Mouse (Mus musculus) stomach, postnatal 0 days (tissue): ENCODE measurements around the gene Rrn3. TPM values are rescaled to one million over a fixed set of nuclear protein-coding genes. Genes with fewer than 3 reads are reported as not detected.
"Not testable (repeated sequence)": the region's sequence is repeated elsewhere in the genome, so short reads cannot be mapped to it uniquely, and the experiment has no call there.

ENCODE experiments used
- ATAC-seq: fragments of 200-750 bp; cut with Nextera tagmentation; 2 replicates; pipeline ENCODE4 v1.8.0; 2017; ENCODE audit not compliant: low FRiP score, low TSS enrichment
- DNase-seq: peaks from one replicate; pipeline ENCODE4 v3.0.0-alpha.2; 2016; ENCODE audit warnings: low spot score
- H3K27ac ChIP-seq: fragments of 300-500 bp; sonication (generic); replicated peaks from 2 replicates; pipeline ENCODE4 v1.5.1; 2014; ENCODE audit warnings: mild to moderate bottlenecking, control low read depth
- H3K27me3 ChIP-seq: fragments of 300-500 bp; sonication (generic); 2 replicates; pipeline ENCODE4 v1.6.1; 2014; ENCODE audit warnings: low read length; ENCODE audit not compliant: control insufficient read depth, insufficient read depth
- H3K36me3 ChIP-seq: fragments of 300-500 bp; sonication (generic); 2 replicates; pipeline ENCODE4 v1.6.1; 2014; ENCODE audit warnings: low read length, mixed read lengths; ENCODE audit not compliant: control insufficient read depth, insufficient read depth
- H3K4me1 ChIP-seq: fragments of 300-500 bp; sonication (generic); replicated peaks from 2 replicates; pipeline ENCODE4 v1.6.1; 2014; ENCODE audit warnings: antibody characterized with exemption; ENCODE audit not compliant: control insufficient read depth, insufficient read depth
- H3K4me2 ChIP-seq: fragments of 300-500 bp; sonication (generic); replicated peaks from 2 replicates; pipeline ENCODE4 v1.6.1; 2014; ENCODE audit warnings: low read depth, mild to moderate bottlenecking, control low read depth, moderate library complexity
- H3K4me3 ChIP-seq: fragments of 300-500 bp; sonication (generic); 2 replicates; pipeline ENCODE4 v1.5.1; 2014; ENCODE audit warnings: low read depth, low read length, control low read depth
- H3K9ac ChIP-seq: fragments of 300-500 bp; sonication (generic); 2 replicates; pipeline ENCODE4 v1.6.1; 2014; ENCODE audit warnings: mild to moderate bottlenecking, low read length, control low read depth, mixed read lengths
- H3K9me3 ChIP-seq: fragments of 300-500 bp; sonication (generic); 2 replicates; pipeline ENCODE4 v1.6.1; 2016; ENCODE audit warnings: low read length; ENCODE audit not compliant: control insufficient read depth
- CTCF ChIP-seq: IDR thresholded peaks from 2 replicates; pipeline ENCODE4 v1.5.1; 2016; ENCODE audit warnings: antibody characterized with exemption, low read depth, mild to moderate bottlenecking, moderate library complexity
- EP300 ChIP-seq: optimal IDR thresholded peaks from 2 replicates; pipeline ENCODE3; 2016; ENCODE audit warnings: antibody characterized with exemption
- WGBS: fragments of 180-500 bp; shearing (Covaris S2); extraction: QIAGEN DNeasy Blood & Tissue Kit; methylation state at CpG from one replicate; pipeline ENCODE4 v1.1.7; 2014; 5-methylcytosine and 5-hydroxymethylcytosine counted together
- polyA plus RNA-seq: library from polyadenylated mRNA; unstranded; fragments of >200 nt; fragmentation: Nextera tagmentation; extraction: Ambion mirVana; gene quantifications from 2 replicates; pipeline ENCODE4 v1.2.1, GENCODE M21; 2015

The Rrn3 gene
- polyA plus RNA-seq, 1 experiment from 2014 or later: 34.5 TPM

GRCm38 (mm10) chr16:13754400-13755190 lies 25.9 kb upstream of the Rrn3 start:
- WGBS: under 1% methylated on average over 65 of the region's 65 CpGs
- no peaks in the 10 kb centered on the region for H3K9me3 ChIP-seq
- H3K9ac ChIP-seq: peak overlapping the region; percentile 58
- peak overlapping the region; percentile 64 for H3K4me3 ChIP-seq
- H3K36me3 ChIP-seq: no peaks in the 10 kb centered on the region
- no peak overlapping the region for H3K27ac ChIP-seq
- no peak for TF ChIP-seq CTCF
- no peak for TF ChIP-seq EP300
- H3K4me2 ChIP-seq: peak overlapping the region; percentile 79
- DNase-seq (peak; percentile 98), ATAC-seq (peak; percentile 97)
- no peaks in the 10 kb centered on the region for H3K4me1 ChIP-seq
- H3K27me3 ChIP-seq: no peaks in the 10 kb centered on the region

GRCm38 (mm10) chr16:13757823-13758222 lies 22.7 kb upstream of the Rrn3 start:
- ATAC-seq: no peak
- 98% methylated on average over 2 of the region's 2 CpGs for WGBS

GRCm38 (mm10) chr16:13762807-13763206 lies 17.7 kb upstream of the Rrn3 start:
- H3K36me3 ChIP-seq, H3K4me1 ChIP-seq, H3K9ac ChIP-seq, H3K27ac ChIP-seq, H3K9me3 ChIP-seq, H3K4me2 ChIP-seq, DNase-seq, H3K4me3 ChIP-seq, H3K27me3 ChIP-seq, ATAC-seq: not testable (repeated sequence)
- WGBS: 77% methylated on average over 1 of the region's 1 CpGs

More at GRCm38 (mm10) chr16:13757823-13758222, 22.7 kb upstream of the Rrn3 start:
- Histone ChIP-seq H3K9me3 (no peaks in the 10 kb centered on the region), H3K4me1 (no peaks in the 10 kb centered on the region), H3K4me3 (no peak overlapping the region), H3K36me3 (no peaks in the 10 kb centered on the region), H3K4me2 (no peak overlapping the region), H3K27ac (no peak overlapping the region), H3K9ac (no peak overlapping the region), H3K27me3 (no peaks in the 10 kb centered on the region)
- no peak for TF ChIP-seq EP300
- no peak for TF ChIP-seq CTCF
- DNase-seq: no peak

- ATAC-seq: no peak
- Histone ChIP-seq H3K9me3 (no peaks in the 10 kb centered on the region), H3K4me2 (no peak overlapping the region), H3K4me3 (no peak overlapping the region), H3K9ac (no peak overlapping the region), H3K4me1 (no peaks in the 10 kb centered on the region), H3K36me3 (no peaks in the 10 kb centered on the region), H3K27ac (no peak overlapping the region), H3K27me3 (no peaks in the 10 kb centered on the region)
- no peak for DNase-seq
- TF ChIP-seq EP300 (no peak), CTCF (no peak)
- 84% methylated on average over 3 of the region's 3 CpGs for WGBS
Measured at GRCm38 (mm10) chr16:13764519-13764918, 16.0 kb upstream of the Rrn3 start.

GRCm38 (mm10) chr16:13766367-13766766 lies 14.1 kb upstream of the Rrn3 start:
- Histone ChIP-seq H3K9me3 (no peaks in the 10 kb centered on the region), H3K4me2 (no peak overlapping the region), H3K4me1 (no peaks in the 10 kb centered on the region), H3K36me3 (no peaks in the 10 kb centered on the region), H3K9ac (no peak overlapping the region), H3K27me3 (no peaks in the 10 kb centered on the region), H3K27ac (no peak overlapping the region), H3K4me3 (no peak overlapping the region)
- TF ChIP-seq EP300 (no peak), CTCF (no peak)
- ATAC-seq (no peak), DNase-seq (no peak)

GRCm38 (mm10) chr16:13771603-13772002 lies 8.9 kb upstream of the Rrn3 start:
- not testable (repeated sequence) for H3K9me3 ChIP-seq, H3K4me2 ChIP-seq, H3K4me3 ChIP-seq, H3K36me3 ChIP-seq, H3K9ac ChIP-seq, H3K27ac ChIP-seq, ATAC-seq, H3K4me1 ChIP-seq, H3K27me3 ChIP-seq, DNase-seq
- WGBS: 64% methylated on average over 4 of the region's 4 CpGs

- ATAC-seq, H3K27me3 ChIP-seq, H3K9me3 ChIP-seq, H3K36me3 ChIP-seq, H3K4me2 ChIP-seq, H3K4me3 ChIP-seq, H3K27ac ChIP-seq, H3K9ac ChIP-seq, DNase-seq, H3K4me1 ChIP-seq: not testable (repeated sequence)
- 77% methylated on average over 5 of the region's 5 CpGs for WGBS
Measured at GRCm38 (mm10) chr16:13772051-13772450, 8.5 kb upstream of the Rrn3 start.

- H3K4me1 ChIP-seq, H3K4me2 ChIP-seq, H3K9ac ChIP-seq, H3K36me3 ChIP-seq, H3K27me3 ChIP-seq, H3K9me3 ChIP-seq, H3K4me3 ChIP-seq, ATAC-seq, DNase-seq, H3K27ac ChIP-seq: not testable (repeated sequence)
- 67% methylated on average over 2 of the region's 2 CpGs for WGBS
Measured at GRCm38 (mm10) chr16:13774011-13774410, 6.5 kb upstream of the Rrn3 start.

- not testable (repeated sequence) for ATAC-seq, H3K4me2 ChIP-seq
Measured at GRCm38 (mm10) chr16:13774651-13775050, 5.9 kb upstream of the Rrn3 start.

More at GRCm38 (mm10) chr16:13774651-13775050, 5.9 kb upstream of the Rrn3 start:
- not testable (repeated sequence) for H3K4me3 ChIP-seq, H3K36me3 ChIP-seq, H3K9ac ChIP-seq, H3K9me3 ChIP-seq, DNase-seq, H3K27me3 ChIP-seq, H3K27ac ChIP-seq, H3K4me1 ChIP-seq
- WGBS: 86% methylated on average over 3 of the region's 3 CpGs
